Mouse (Mus musculus): ENCODE data around the gene Ache. TPM values are rescaled to one million over a fixed set of nuclear protein-coding genes. Genes with fewer than 3 reads are reported as not detected.
A peak's percentile ranks its signal among the peaks of the same experiment; 100 is the strongest.

The Ache gene
- polyA plus RNA-seq, 1 experiment from 2014 or later = 6.2 TPM

DNA sequence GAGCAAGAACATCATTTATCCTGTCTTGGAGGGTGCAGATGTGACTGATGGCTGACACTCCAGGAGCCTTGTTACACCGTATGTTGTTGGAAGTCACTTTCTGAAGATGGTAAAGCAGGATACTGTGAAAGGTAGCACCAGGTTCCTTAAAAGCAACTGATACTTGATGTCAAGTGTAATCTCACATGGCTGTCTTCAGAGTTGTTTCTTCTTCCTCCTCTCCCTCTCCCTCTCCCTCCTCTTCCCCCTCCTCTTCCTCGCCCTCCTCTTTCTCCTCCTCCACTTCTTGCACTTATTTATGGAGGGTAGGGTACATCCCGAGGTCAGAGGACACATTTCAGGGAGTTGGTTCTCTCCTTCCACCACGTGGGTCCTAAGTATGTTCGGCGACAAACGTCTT, 1.3 kb upstream of the Ache start:
- peaks cover 15% of the 10 kb centered on the region for H3K4me1 ChIP-seq (replicated peaks; ENCODE audit: control insufficient read depth, insufficient read depth, low read length)
- H3K4me2 ChIP-seq (replicated peaks; ENCODE audit: low read depth, low read length) = no peak overlapping the region
- DNase-seq (ENCODE audit: low spot score) (no peak), ATAC-seq (ENCODE audit: low FRiP score) (no peak)
- H3K4me3 ChIP-seq (ENCODE audit: low read depth, low read length) = no peak overlapping the region
- no peak overlapping the region for H3K27ac ChIP-seq (ENCODE audit: low read depth, low read length)
- no peaks in the 10 kb centered on the region for H3K36me3 ChIP-seq (ENCODE audit: control insufficient read depth, insufficient read depth, low read length)
- WGBS = 51% methylated on average over 7 of the region's 7 CpGs
- H3K9me3 ChIP-seq (ENCODE audit: control insufficient read depth, low read length) = no peaks in the 10 kb centered on the region
- no peak overlapping the region for H3K9ac ChIP-seq (ENCODE audit: low read depth, low read length)
- H3K27me3 ChIP-seq (ENCODE audit: control insufficient read depth, insufficient read depth, low read length) = peaks cover 34% of the 10 kb centered on the region

DNA sequence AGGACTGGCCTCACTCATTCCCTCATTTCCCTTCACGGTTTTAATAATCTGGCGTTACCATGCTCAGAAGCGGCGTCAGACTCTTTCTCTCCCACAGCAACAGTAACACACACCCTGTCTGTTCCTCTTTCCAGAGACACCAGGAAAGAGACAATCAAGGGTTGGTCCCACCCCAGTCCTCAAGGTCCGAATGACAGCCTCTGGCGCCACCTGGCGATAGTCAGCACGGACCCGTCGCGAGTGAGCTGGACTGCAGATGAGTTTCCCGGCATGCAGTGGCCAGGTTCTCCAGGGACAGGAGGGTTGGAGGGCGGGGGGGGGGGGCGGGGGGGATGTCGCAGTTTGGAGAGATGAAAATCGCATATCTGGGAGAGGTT, 676 bp upstream of the Ache start:
- Histone ChIP-seq H3K9me3 (ENCODE audit: control insufficient read depth, low read length) (no peaks in the 10 kb centered on the region), H3K4me2 (replicated peaks; ENCODE audit: low read depth, low read length) (peak overlapping the region; percentile 93), H3K9ac (ENCODE audit: low read depth, low read length) (peak overlapping the region; percentile 53), H3K4me1 (replicated peaks; ENCODE audit: control insufficient read depth, insufficient read depth, low read length) (peaks cover 15% of the 10 kb centered on the region), H3K4me3 (ENCODE audit: low read depth, low read length) (peak overlapping the region; percentile 38), H3K27me3 (ENCODE audit: control insufficient read depth, insufficient read depth, low read length) (peaks cover 34% of the 10 kb centered on the region), H3K27ac (ENCODE audit: low read depth, low read length) (no peak overlapping the region), H3K36me3 (ENCODE audit: control insufficient read depth, insufficient read depth, low read length) (no peaks in the 10 kb centered on the region)
- ATAC-seq (ENCODE audit: low FRiP score) (peak; percentile 72), DNase-seq (ENCODE audit: low spot score) (peak; percentile 93)
- under 1% methylated on average over 16 of the region's 16 CpGs for WGBS

DNA sequence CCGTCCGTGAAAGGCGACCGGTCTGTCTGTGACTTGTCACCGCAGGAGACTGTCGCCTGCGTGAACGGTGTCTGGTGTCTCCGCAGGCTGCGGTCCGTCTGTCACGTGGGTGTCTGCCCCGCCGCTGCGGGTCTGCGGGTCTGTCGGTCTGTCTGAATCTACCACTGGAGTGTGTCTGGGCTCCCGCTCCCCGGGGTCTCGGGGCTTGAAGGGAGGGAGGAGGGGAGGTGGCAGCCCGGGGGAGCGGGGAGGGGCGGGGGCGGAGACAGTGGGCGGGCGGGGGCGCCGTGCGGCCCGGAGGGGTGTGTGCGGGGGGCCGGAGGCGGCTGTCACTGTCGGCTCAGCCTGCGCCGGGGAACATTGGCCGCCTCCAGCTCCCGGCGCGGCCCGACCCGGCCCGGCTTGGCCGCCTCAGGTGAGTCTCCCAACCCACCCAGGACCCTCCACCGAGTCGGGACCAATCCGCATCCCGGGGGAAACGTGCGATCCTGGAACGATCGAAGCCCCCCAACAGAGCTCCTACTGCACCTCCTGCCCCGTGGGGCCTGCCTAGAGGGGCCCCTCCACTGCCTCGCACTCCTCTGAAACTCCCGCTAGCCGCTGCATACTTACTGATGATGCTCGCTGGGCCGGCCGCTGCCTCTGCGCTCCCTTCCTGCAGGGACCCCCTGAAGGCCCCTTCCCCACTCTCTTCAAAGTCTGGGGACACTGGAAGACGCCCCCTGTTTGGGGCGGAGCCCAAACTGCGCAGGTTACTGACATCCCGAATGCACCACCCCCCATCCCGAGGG, 829 bp downstream of the Ache start:
- H3K4me3 ChIP-seq (ENCODE audit: low read depth, low read length) = peak overlapping the region; percentile 42
- H3K4me2 ChIP-seq (replicated peaks; ENCODE audit: low read depth, low read length) = peak overlapping the region; percentile 93
- no peak overlapping the region for H3K27ac ChIP-seq (ENCODE audit: low read depth, low read length)
- 0 out of 2 replicates have a peak, but pooled peaks have one; percentile 24 for ATAC-seq (ENCODE audit: low FRiP score)
- peak; percentile 48 for DNase-seq (ENCODE audit: low spot score)
- H3K9me3 ChIP-seq (ENCODE audit: control insufficient read depth, low read length) = no peaks in the 10 kb centered on the region
- peaks cover 15% of the 10 kb centered on the region for H3K4me1 ChIP-seq (replicated peaks; ENCODE audit: control insufficient read depth, insufficient read depth, low read length)
- H3K27me3 ChIP-seq (ENCODE audit: control insufficient read depth, insufficient read depth, low read length) = peaks cover 34% of the 10 kb centered on the region
- WGBS = under 1% methylated on average over 63 of the region's 65 CpGs
- H3K9ac ChIP-seq (ENCODE audit: low read depth, low read length) = peak overlapping the region; percentile 57
- no peaks in the 10 kb centered on the region for H3K36me3 ChIP-seq (ENCODE audit: control insufficient read depth, insufficient read depth, low read length)

DNA sequence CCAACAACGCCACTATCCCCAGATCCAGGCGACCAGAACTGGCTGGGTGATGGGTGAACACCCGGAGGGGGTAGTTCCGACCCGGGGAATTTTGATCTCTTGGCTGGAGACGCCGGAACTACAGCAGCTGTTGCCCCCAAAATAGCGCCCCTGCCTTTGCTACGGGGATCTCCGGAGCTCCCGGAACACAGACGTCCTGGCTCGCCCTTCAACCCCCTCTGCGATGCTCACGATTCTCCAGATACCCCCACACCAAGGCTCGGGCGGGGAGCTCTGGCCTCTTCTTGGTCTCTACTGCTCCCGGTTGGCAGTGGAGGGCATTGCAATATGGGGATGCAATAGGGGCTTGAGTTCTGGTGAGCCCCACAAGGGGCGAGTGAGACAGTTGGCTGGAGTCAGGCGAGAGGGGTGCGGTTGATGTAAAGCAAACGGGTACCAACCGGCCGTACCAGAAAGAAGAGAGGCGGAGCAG, 1.7 kb downstream of the Ache start:
- Histone ChIP-seq H3K9me3 (ENCODE audit: control insufficient read depth, low read length) (no peaks in the 10 kb centered on the region), H3K4me1 (replicated peaks; ENCODE audit: control insufficient read depth, insufficient read depth, low read length) (peaks cover 15% of the 10 kb centered on the region), H3K4me3 (ENCODE audit: low read depth, low read length) (peak overlapping the region; percentile 42), H3K36me3 (ENCODE audit: control insufficient read depth, insufficient read depth, low read length) (no peaks in the 10 kb centered on the region), H3K9ac (ENCODE audit: low read depth, low read length) (no peak overlapping the region), H3K4me2 (replicated peaks; ENCODE audit: low read depth, low read length) (peak overlapping the region; percentile 93), H3K27ac (ENCODE audit: low read depth, low read length) (no peak overlapping the region), H3K27me3 (ENCODE audit: control insufficient read depth, insufficient read depth, low read length) (peaks cover 34% of the 10 kb centered on the region)
- ATAC-seq (ENCODE audit: low FRiP score) (no peak), DNase-seq (ENCODE audit: low spot score) (peak; percentile 70)
- 3% methylated on average over 25 of the region's 25 CpGs for WGBS

DNA sequence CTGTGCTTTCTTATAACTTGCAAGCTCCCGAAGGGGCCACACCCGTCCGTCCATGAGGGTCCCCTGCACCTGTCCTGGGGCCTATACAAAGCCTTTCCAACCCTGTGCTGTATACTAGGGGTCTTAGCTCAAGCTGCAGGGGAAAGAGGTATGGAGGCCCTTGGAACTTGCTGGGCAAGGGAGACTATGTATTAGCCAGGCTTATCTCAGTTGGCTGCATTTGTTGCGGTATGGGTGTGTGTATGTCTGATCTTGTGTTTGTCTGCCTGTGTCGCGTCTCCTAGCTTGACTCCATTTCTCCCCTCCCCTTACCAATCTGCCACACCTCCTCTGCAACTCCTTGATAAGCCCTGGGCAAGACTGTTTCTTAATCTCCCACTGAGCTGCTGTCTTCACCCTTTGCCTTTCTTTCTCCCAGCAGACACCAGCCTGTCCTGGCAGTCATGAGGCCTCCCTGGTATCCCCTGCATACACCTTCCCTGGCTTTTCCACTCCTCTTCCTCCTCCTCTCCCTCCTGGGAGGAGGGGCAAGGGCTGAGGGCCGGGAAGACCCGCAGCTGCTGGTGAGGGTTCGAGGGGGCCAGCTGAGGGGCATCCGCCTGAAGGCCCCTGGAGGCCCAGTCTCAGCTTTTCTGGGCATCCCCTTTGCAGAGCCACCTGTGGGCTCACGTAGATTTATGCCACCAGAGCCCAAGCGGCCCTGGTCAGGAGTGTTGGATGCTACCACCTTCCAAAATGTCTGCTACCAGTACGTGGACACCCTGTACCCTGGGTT, 2.5 kb downstream of the Ache start:
- no peak for DNase-seq (ENCODE audit: low spot score)
- no peak overlapping the region for H3K9ac ChIP-seq (ENCODE audit: low read depth, low read length)
- H3K4me2 ChIP-seq (replicated peaks; ENCODE audit: low read depth, low read length) = no peak overlapping the region
- ATAC-seq (ENCODE audit: low FRiP score) = no peak
- no peak overlapping the region for H3K27ac ChIP-seq (ENCODE audit: low read depth, low read length)
- WGBS = 48% methylated on average over 13 of the region's 13 CpGs
- H3K4me3 ChIP-seq (ENCODE audit: low read depth, low read length) = no peak overlapping the region
- H3K4me1 ChIP-seq (replicated peaks; ENCODE audit: control insufficient read depth, insufficient read depth, low read length) = peaks cover 17% of the 10 kb centered on the region
- no peaks in the 10 kb centered on the region for H3K9me3 ChIP-seq (ENCODE audit: control insufficient read depth, low read length)
- no peaks in the 10 kb centered on the region for H3K36me3 ChIP-seq (ENCODE audit: control insufficient read depth, insufficient read depth, low read length)
- peaks cover 34% of the 10 kb centered on the region for H3K27me3 ChIP-seq (ENCODE audit: control insufficient read depth, insufficient read depth, low read length)

DNA sequence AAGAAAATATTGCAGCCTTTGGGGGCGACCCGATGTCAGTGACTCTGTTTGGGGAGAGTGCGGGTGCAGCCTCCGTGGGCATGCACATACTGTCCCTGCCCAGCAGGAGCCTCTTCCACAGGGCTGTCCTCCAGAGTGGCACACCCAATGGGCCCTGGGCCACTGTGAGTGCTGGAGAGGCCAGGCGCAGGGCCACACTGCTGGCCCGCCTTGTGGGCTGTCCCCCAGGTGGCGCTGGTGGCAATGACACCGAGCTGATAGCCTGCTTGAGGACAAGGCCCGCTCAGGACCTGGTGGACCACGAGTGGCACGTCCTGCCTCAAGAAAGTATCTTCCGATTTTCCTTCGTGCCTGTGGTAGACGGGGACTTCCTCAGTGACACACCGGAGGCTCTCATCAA, 3.4 kb downstream of the Ache start:
- no peak overlapping the region for H3K27ac ChIP-seq (ENCODE audit: low read depth, low read length)
- ATAC-seq (ENCODE audit: low FRiP score) (no peak), DNase-seq (ENCODE audit: low spot score) (peak; percentile 53)
- H3K4me1 ChIP-seq (replicated peaks; ENCODE audit: control insufficient read depth, insufficient read depth, low read length) = peaks cover 18% of the 10 kb centered on the region
- H3K9me3 ChIP-seq (ENCODE audit: control insufficient read depth, low read length) = no peaks in the 10 kb centered on the region
- WGBS = 22% methylated on average over 15 of the region's 15 CpGs
- H3K4me2 ChIP-seq (replicated peaks; ENCODE audit: low read depth, low read length) = no peak overlapping the region
- peaks cover 34% of the 10 kb centered on the region for H3K27me3 ChIP-seq (ENCODE audit: control insufficient read depth, insufficient read depth, low read length)
- no peak overlapping the region for H3K9ac ChIP-seq (ENCODE audit: low read depth, low read length)
- H3K36me3 ChIP-seq (ENCODE audit: control insufficient read depth, insufficient read depth, low read length) = no peaks in the 10 kb centered on the region
- H3K4me3 ChIP-seq (ENCODE audit: low read depth, low read length) = no peak overlapping the region

DNA sequence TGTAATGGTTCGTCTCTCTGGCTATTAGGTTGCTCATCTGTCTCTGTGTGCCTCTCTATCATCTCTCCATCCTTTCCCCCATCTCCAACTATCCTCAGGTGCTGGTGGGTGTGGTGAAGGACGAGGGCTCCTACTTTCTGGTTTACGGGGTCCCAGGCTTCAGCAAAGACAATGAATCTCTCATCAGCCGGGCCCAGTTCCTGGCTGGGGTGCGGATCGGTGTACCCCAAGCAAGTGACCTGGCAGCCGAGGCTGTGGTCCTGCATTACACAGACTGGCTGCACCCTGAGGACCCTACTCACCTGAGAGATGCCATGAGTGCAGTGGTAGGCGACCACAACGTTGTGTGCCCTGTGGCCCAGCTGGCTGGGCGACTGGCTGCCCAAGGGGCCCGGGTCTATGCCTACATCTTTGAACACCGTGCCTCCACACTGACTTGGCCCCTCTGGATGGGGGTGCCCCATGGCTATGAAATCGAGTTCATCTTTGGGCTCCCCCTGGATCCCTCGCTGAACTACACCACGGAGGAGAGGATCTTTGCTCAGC, 4.1 kb downstream of the Ache start:
- Histone ChIP-seq H3K36me3 (ENCODE audit: control insufficient read depth, insufficient read depth, low read length) (no peaks in the 10 kb centered on the region), H3K4me1 (replicated peaks; ENCODE audit: control insufficient read depth, insufficient read depth, low read length) (peaks cover 18% of the 10 kb centered on the region), H3K9ac (ENCODE audit: low read depth, low read length) (no peak overlapping the region), H3K9me3 (ENCODE audit: control insufficient read depth, low read length) (no peaks in the 10 kb centered on the region), H3K27ac (ENCODE audit: low read depth, low read length) (no peak overlapping the region), H3K4me2 (replicated peaks; ENCODE audit: low read depth, low read length) (no peak overlapping the region), H3K27me3 (ENCODE audit: control insufficient read depth, insufficient read depth, low read length) (peaks cover 34% of the 10 kb centered on the region), H3K4me3 (ENCODE audit: low read depth, low read length) (no peak overlapping the region)
- WGBS = 85% methylated on average over 15 of the region's 15 CpGs
- no peak for ATAC-seq (ENCODE audit: low FRiP score)
- no peak for DNase-seq (ENCODE audit: low spot score)

DNA sequence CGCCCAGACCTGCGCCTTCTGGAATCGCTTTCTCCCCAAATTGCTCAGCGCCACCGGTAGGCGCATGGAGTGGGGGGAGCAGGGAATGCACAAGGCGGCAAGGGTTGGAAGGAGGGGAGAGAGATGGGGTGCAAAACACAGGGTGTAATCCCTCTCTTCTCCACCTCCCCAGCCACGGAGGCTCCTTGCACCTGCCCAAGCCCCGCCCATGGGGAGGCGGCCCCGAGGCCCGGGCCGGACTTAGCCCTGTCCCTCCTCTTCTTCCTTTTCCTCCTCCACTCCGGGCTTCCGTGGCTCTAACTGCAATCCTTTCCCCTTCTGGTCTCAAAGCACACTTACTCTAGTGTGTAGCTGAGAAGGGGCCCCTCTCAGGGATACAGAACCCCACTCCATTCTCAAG, 6.0 kb downstream of the Ache start:
- peaks cover 6% of the 10 kb centered on the region; the same call in 1 of the 2 replicates for H3K4me1 ChIP-seq (replicated peaks; ENCODE audit: control insufficient read depth, insufficient read depth, low read length)
- H3K9me3 ChIP-seq (ENCODE audit: control insufficient read depth, low read length) = no peaks in the 10 kb centered on the region
- peak overlapping the region; percentile 57 for H3K9ac ChIP-seq (ENCODE audit: low read depth, low read length)
- H3K27me3 ChIP-seq (ENCODE audit: control insufficient read depth, insufficient read depth, low read length) = peaks cover 22% of the 10 kb centered on the region
- DNase-seq (ENCODE audit: low spot score) (peak; percentile 67), ATAC-seq (ENCODE audit: low FRiP score) (no peak)
- 2% methylated on average over 11 of the region's 15 CpGs for WGBS
- peak overlapping the region; percentile 43 for H3K4me3 ChIP-seq (ENCODE audit: low read depth, low read length)
- H3K36me3 ChIP-seq (ENCODE audit: control insufficient read depth, insufficient read depth, low read length) = no peaks in the 10 kb centered on the region
- peak overlapping the region; percentile 81 for H3K4me2 ChIP-seq (replicated peaks; ENCODE audit: low read depth, low read length)
- H3K27ac ChIP-seq (ENCODE audit: low read depth, low read length) = no peak overlapping the region
